Mouse (Mus musculus) erythroblast, embryonic 14.5 days (primary cell): ENCODE data around the gene Ldlrad1.

ENCODE experiments used
- GATA1 ChIP-seq: IDR thresholded peaks from 2 replicates; pipeline ENCODE4 v1.6.1; 2012; ENCODE audit warnings: low read length, inconsistent platforms, mixed read lengths
- TAL1 ChIP-seq: IDR thresholded peaks from 3 replicates; pipeline ENCODE4 v1.6.1; 2012; ENCODE audit warnings: low read length, inconsistent platforms, mixed read lengths

- TF ChIP-seq GATA1 (no peak), TAL1 (no peak)
Observed at GRCm38 (mm10) chr4:107163341-107163740, 45.6 kb upstream of the Ldlrad1 start.
